Mouse (Mus musculus): ENCODE measurements around the gene Lpin1.

The Lpin1 gene

DNA sequence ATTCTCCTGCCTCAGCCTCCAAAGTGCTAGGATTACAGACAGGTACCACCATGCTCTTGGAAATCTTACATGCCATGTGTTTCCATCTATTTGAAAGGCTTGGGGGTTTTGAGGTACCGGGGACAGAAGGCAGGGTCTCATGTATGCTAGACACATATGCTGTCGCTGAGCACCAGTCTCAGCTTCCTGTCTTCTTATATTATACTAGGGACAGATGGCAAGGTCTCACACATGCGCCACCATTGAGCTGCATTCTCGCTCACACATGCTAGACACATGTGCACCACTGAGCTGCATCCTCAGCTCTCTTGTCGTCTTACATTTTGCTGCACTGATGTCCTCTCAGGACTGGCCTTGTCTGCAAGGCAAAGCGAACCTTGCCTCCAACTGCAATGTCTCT lies 8.7 kb upstream of the Lpin1 start:
- no peak for DNase-seq (ENCODE audit: low spot score in 2 of 2)

GRCm38 (mm10) chr12:16618512-16619274 lies 7.9 kb upstream of the Lpin1 start:
- no peak for DNase-seq (ENCODE audit: low spot score in 2 of 2)

- DNase-seq (ENCODE audit: low spot score in 2 of 2), result no peak
These were observed 5.0 kb upstream of the Lpin1 start for GRCm38 (mm10) chr12:16615738-16616137.

DNA sequence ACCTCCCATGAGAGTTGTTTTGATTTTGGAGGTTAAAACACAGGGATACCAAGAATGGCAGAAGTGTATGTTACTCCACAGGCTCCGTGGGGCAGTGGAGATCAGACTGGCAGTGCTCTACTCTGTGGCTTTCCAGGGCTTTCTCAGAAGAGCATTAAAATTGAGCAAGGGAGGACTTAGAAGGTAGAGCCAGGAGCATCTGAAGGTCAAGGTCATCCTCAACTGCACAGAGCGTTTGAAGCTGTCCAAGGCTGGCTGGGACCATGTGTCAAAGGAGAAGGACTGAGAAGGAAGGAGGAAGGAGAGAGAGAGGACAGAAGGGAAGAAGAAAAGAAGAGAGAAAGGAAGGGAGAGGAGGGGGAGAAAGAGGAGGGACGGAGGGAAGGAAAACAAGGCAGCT lies 3.8 kb upstream of the Lpin1 start:
- DNase-seq (ENCODE audit: low spot score in 2 of 2), result no peak

GRCm38 (mm10) chr12:16605624-16606023 lies 5.1 kb downstream of the Lpin1 start:
- no peak for DNase-seq (ENCODE audit: low spot score in 2 of 2)

DNA sequence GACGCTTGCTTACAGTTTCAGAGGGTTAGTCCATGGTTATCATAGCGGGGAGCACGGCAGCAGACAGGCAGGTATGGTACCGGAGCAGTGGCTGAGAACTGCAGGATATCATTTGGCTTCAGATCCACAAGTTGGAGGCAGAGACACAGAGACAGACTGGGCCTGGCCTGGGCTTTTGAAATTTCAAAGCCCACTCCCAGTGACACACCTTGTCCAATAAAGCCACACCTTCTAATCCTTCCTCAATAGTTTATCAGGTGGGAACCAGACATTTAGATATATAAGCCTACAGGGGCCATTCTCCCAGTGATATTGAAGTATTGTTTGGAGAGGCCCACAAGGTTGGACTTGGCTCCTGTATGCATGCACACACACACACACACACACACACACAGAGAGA lies 8.5 kb downstream of the Lpin1 start:
- DNase-seq (ENCODE audit: low spot score in 2 of 2), result no peak

DNA sequence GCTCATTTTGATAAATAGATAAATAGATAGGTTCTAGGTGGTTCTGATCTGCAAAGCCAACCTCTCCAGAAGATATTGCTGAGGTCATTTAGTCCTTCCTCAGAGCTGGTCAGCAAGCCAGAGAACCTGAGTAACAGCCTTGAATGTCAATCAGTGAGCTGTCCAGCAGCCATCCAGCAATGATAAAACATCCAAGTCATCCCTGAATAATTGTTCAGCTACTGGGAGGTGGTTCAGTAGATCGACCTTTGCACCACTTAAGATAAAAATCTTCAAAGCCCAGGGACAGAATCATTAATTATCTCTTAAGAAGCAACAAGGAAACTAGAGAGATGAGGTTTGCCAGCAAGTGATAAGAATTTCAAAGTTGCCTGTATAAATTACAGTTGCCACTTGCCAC lies 10.4 kb downstream of the Lpin1 start:
- no peak for DNase-seq (ENCODE audit: low spot score in 2 of 2)

DNA sequence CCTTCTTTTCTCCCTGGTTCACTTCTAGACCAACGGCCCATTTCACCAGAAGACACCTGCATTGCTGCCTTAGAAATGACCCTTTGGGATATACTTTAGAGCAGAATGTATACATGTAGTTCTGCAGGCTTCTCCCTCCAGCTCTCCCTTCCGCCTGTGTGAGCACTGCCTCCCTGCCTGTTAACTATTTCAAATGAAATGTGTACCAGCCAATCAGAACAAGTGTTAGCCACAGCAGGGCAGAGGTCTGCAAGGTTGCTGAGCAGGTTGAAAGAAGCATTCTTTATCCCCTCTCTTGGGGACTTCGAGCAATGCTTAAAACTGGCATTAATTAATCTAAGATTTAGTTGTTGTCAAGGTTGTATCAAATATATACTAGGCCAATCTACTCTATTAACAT lies 11.4 kb downstream of the Lpin1 start:
- DNase-seq (ENCODE audit: low spot score in 2 of 2), result no peak

GRCm38 (mm10) chr12:16593761-16594160 lies 17.0 kb downstream of the Lpin1 start:
- DNase-seq (ENCODE audit: low spot score in 2 of 2), result no peak

- no peak for DNase-seq (ENCODE audit: low spot score in 2 of 2)
These were observed 17.8 kb downstream of the Lpin1 start for GRCm38 (mm10) chr12:16593014-16593413.

DNA sequence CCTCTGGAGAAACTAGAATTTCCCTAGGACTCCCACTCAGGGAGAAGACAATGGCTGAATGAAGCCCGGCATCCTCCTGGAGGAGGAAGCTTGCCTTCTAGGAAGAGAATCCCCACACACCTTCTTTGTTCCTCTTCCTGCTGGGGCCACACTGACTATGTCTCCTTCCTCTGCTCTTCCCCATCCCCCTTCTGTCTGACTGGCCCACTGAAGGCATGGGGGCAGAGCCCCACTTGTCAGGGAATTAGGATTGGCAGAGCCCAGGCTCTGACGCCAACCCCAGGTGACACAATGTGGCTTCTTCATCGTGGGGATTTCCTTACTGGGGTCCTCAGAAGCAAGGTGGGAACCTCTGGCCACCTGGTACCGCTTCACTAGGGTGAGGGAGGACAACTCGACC lies 18.3 kb downstream of the Lpin1 start:
- no peak for DNase-seq (ENCODE audit: low spot score in 2 of 2)

DNA sequence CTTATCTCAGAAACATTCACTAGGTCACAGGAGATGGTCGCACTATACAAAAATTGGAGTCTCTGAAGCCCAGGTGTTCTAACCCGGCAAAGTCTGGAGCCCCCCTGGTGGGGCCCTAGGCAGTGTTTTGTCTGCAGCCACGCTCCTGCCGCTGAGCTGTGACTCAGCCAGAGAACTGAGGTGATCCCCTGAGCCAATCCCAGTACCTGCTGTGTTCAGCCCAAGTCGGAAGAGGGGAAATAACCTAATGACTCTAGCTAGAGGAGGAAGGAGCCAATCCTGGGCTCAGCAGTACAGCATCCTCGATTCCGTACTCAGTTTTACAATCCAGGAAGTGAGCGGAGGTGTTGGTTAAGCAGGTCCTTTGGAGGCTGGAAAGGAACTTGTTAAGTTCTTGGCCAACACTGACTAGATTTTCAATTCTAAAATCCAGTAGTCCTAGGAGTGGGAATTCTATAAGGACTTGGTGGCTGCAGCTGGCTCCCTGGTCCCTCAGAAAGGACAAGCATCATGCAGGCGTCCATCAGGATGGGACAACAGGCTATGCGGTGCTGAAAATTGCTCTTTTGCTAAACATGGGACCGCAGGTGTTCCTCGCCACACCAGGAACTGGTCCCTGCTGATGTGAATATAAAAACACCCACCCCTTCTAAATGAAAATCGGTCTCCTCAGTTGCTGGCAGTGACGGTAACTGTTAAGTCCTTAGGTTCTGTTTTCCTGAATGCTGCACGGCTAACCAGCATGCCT lies 19.1 kb downstream of the Lpin1 start:
- peak; percentile 82 to 89 for DNase-seq (ENCODE audit: low spot score in 2 of 2)

DNA sequence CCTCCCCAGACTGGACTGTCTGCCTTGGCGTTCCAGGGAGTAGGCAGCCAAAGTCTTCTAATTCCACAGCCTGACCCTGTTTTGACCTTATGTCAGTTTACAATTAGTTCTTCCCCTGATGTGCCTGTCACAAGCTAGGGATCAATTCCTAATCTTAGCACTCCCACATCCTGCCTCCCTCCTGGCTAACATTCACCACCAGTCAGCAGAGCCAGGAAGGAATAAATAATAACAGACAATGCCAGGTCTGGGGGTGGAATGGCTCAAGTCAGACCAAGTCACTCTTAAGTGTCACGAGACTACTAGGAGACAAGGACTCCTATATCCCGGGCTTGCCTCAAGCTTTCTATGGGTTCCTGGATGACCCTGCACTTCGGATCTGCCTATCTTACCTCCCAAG lies 20.8 kb downstream of the Lpin1 start:
- no peak for DNase-seq (ENCODE audit: low spot score in 2 of 2)

GRCm38 (mm10) chr12:16589204-16589949 lies 21.4 kb downstream of the Lpin1 start:
- DNase-seq (ENCODE audit: low spot score in 2 of 2), result peak; percentile 85 to 89

GRCm38 (mm10) chr12:16588396-16589042 lies 22.2 kb downstream of the Lpin1 start:
- DNase-seq (ENCODE audit: low spot score in 2 of 2), result no peak

DNA sequence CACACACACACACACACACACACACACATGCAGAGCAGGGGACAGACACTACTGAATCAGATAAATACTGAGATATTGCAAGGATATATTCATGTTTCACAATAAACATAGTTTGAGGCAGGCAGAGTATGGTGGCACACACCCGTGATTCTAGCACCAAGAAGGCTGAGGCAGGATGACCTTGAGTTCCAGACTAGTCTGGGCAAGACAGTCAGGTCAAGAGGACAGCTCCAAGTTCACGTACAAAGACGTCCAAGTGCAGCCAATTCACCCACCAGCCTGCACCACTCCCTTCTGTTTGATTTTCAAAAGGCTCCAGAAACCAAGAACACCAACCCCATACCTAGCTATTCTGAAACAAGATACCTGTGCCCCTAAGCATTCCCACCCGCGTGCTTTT lies 23.0 kb downstream of the Lpin1 start:
- DNase-seq (ENCODE audit: low spot score in 2 of 2), result no peak

DNA sequence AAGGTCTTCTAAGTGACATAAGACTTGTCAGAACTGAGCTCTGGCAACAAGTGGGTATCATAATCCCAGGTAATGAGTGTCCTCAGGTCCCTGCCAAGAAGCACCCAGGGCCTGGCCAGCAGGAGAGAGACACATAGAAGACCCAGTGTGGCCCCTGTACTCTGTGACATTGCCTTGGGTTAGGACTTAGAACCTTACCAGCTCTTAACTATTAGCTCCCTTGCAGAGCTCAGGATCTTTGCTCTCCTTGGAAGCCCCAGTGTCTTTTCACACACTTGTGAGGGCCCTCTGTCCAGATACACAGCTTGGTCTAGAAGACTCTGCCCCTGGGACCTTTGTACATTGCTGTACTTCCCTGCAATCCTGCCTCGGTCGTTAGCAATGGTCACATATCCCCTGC lies 23.7 kb downstream of the Lpin1 start:
- no peak for DNase-seq (ENCODE audit: low spot score in 2 of 2)

DNA sequence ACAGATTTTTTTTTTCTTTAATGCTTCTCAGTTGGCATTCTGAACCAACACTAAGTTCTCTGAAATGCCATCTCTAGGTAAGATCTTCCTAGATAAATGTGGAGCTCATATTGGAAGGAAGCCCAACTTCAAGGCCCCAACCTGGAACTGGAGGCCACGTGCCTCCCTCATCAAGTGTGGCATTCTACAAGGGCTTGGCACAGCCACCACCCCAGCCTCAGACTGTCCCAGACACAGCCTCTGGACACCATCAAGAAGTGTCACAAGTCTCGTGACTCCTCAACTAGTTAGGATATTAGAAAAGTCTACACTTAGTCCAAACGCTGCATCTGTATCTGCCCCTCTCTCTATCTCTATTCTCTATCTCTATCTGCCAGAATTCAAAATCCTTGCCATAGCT lies 25.8 kb downstream of the Lpin1 start:
- no peak for DNase-seq (ENCODE audit: low spot score in 2 of 2)

DNA sequence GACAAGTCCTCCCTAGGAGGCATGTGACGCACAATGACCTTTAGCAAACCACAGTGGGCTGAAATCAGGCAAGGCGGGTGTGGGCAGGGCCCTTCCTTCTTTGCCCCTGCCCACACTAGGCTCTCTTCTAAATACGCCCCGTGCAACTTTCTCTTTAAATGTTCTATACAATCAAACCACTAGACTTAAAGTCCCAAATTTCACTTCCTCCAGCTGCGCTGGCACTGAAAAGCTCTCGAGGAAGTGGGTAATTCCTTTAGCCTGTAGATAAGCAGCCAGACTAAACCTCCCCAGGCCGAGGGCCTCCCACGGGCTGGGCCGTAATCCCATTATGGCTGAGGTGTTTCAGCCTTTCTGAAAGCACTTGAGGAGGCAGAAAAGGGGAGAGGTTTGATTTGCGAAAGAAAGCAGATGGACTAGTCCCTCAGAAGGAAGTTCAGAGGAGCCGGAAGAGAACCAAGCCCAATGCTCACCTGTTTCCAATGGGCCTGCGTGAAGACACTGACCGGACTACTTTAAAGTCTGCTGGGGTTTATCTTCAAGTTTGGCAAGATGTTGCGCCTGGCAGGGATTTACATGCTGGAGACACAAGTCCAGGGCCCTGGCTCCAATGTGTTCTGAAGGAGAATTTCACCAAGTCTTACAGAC lies 26.6 kb downstream of the Lpin1 start:
- DNase-seq (ENCODE audit: low spot score in 2 of 2), result peak; percentile 12 to 27

DNA sequence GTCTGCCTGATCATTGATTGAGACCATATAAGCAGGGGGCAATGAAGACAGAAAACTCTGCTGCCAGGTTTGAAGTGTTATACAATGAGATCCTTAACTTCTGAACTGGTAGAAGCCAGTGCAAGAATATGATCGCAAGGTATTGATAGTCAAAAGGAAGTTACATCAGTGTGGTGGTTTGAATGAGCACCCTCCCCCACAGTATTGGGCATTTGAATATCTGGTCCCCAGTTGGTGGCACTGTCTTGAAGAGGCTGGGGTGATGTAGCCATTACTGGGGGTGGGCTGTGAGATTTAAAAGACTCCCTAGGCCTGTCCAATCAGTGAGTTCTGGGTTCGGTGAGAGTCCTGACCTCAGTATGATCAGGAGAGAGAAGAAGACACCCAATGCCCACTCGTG lies 27.5 kb downstream of the Lpin1 start:
- no peak for DNase-seq (ENCODE audit: low spot score in 2 of 2)

- peak in 1 of 2 experiments; percentile 43 for DNase-seq (ENCODE audit: low spot score in 2 of 2)
These were observed 30.5 kb downstream of the Lpin1 start for GRCm38 (mm10) chr12:16580306-16580705.
